Mouse (Mus musculus) limb, embryonic 11.5 days (tissue): Measurements from ENCODE around the gene Gucy2c. TPM values are rescaled to one million over a fixed set of nuclear protein-coding genes. Genes with fewer than 3 reads are reported as not detected.

ENCODE experiments used
- ATAC-seq: fragments of 200-750 bp; cut with Nextera tagmentation; 2 replicates; pipeline ENCODE4 v1.8.0; 2017; ENCODE audit warnings: low read depth; ENCODE audit not compliant: insufficient number of reproducible peaks, low FRiP score, low TSS enrichment
- DNase-seq: peaks from one replicate; pipeline ENCODE4 v3.0.0-alpha.2; 2015; ENCODE audit warnings: low spot score
- H3K27ac ChIP-seq: fragments of 300-500 bp; sonication (generic); replicated peaks from 2 replicates; pipeline ENCODE4 v1.5.1; 2014; ENCODE audit warnings: low read depth, mild to moderate bottlenecking, low read length
- H3K27me3 ChIP-seq: fragments of 300-500 bp; sonication (generic); 2 replicates; pipeline ENCODE4 v1.6.1; 2014; ENCODE audit warnings: mild to moderate bottlenecking, low read length, mixed read lengths; ENCODE audit not compliant: control insufficient read depth, insufficient read depth
- H3K36me3 ChIP-seq: fragments of 300-500 bp; sonication (generic); 2 replicates; pipeline ENCODE4 v1.6.1; 2014; ENCODE audit warnings: mild to moderate bottlenecking, low read length, moderate library complexity, mixed read lengths; ENCODE audit not compliant: control insufficient read depth, insufficient read depth
- H3K4me1 ChIP-seq: fragments of 300-500 bp; sonication (generic); 2 replicates; pipeline ENCODE4 v1.6.1; 2014; ENCODE audit warnings: low read length, mixed read lengths; ENCODE audit not compliant: control insufficient read depth, insufficient read depth
- H3K4me2 ChIP-seq: fragments of 300-500 bp; sonication (generic); 2 replicates; pipeline ENCODE4 v1.6.1; 2014; ENCODE audit warnings: low read depth, mild to moderate bottlenecking, moderate library complexity; ENCODE audit not compliant: severe bottlenecking
- H3K4me3 ChIP-seq: fragments of 300-500 bp; sonication (generic); 2 replicates; pipeline ENCODE4 v1.5.1; 2014; ENCODE audit warnings: low read depth, low read length
- H3K9ac ChIP-seq: fragments of 300-500 bp; sonication (generic); 2 replicates; pipeline ENCODE4 v1.6.1; 2014; ENCODE audit warnings: mild to moderate bottlenecking, low read length
- H3K9me3 ChIP-seq: fragments of 300-500 bp; sonication (generic); 2 replicates; pipeline ENCODE4 v1.6.1; 2016; ENCODE audit warnings: low read length; ENCODE audit not compliant: control insufficient read depth
- WGBS: fragments of 180-500 bp; shearing (Covaris S2); extraction: QIAGEN DNeasy Blood & Tissue Kit; methylation state at CpG from one replicate; pipeline ENCODE4 v1.1.7; 2014; 5-methylcytosine and 5-hydroxymethylcytosine counted together
- polyA plus RNA-seq: library from polyadenylated mRNA; unstranded; fragments of >200 nt; fragmentation: Nextera tagmentation; extraction: Ambion mirVana; gene quantifications from 2 replicates; pipeline ENCODE4 v1.2.1, GENCODE M21; 2014

Gucy2c gene
- polyA plus RNA-seq, 1 experiment from 2014 or later = 0.35 TPM

GRCm38 (mm10) chr6:136710408-136710807 is 71.2 kb downstream of the Gucy2c start:
- 89% methylated on average over 5 of the region's 5 CpGs for WGBS
- ATAC-seq (no peak), DNase-seq (no peak)
- Histone ChIP-seq H3K4me2 (no peak overlapping the region), H3K27me3 (no peaks in the 10 kb centered on the region), H3K27ac (no peak overlapping the region), H3K9ac (no peak overlapping the region), H3K9me3 (no peaks in the 10 kb centered on the region), H3K4me1 (no peaks in the 10 kb centered on the region), H3K36me3 (no peaks in the 10 kb centered on the region), H3K4me3 (no peak overlapping the region)

- no peak overlapping the region for H3K4me2 ChIP-seq
- ATAC-seq (no peak), DNase-seq (no peak)
- no peak overlapping the region for H3K4me3 ChIP-seq
- H3K4me1 ChIP-seq = no peaks in the 10 kb centered on the region
- H3K36me3 ChIP-seq = no peaks in the 10 kb centered on the region
- WGBS = 92% methylated on average over 6 of the region's 6 CpGs
- H3K9ac ChIP-seq = no peak overlapping the region
- no peaks in the 10 kb centered on the region for H3K9me3 ChIP-seq
- no peak overlapping the region for H3K27ac ChIP-seq
- H3K27me3 ChIP-seq = no peaks in the 10 kb centered on the region
Measured at GRCm38 (mm10) chr6:136708597-136708996, 73.0 kb downstream of the Gucy2c start.

GRCm38 (mm10) chr6:136701878-136702277 is 79.7 kb downstream of the Gucy2c start:
- ATAC-seq (peak; percentile 40; the same call in 1 of the 2 replicates), DNase-seq (no peak)
- Histone ChIP-seq H3K4me2 (no peak overlapping the region), H3K9me3 (no peaks in the 10 kb centered on the region), H3K27ac (no peak overlapping the region), H3K4me1 (no peaks in the 10 kb centered on the region), H3K27me3 (no peaks in the 10 kb centered on the region), H3K36me3 (no peaks in the 10 kb centered on the region), H3K9ac (no peak overlapping the region), H3K4me3 (no peak overlapping the region)
- 88% methylated on average over 3 of the region's 3 CpGs for WGBS

DNA sequence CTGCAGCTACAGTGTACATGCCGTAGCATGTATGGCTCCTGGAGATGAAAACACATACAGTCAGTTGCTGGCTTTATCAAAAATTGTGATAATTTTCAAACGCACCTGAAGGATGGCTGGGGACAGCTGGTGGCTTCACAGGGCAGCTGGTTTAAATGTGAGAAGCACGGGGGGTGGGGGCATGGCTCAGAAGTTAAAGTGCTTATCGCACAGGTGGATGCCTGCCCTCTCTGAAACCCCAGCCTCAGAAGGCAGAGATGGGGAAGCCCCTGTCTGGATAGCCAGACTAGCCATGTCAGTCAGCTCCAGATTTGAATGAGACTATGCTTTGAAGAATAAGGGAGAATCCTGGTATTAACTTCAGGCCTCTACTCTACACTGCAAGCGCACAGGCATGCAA is 80.4 kb downstream of the Gucy2c start:
- no peak overlapping the region for H3K4me2 ChIP-seq
- DNase-seq = no peak
- H3K36me3 ChIP-seq = no peaks in the 10 kb centered on the region
- WGBS = 88% methylated on average over 5 of the region's 5 CpGs
- no peak for ATAC-seq
- H3K4me3 ChIP-seq = no peak overlapping the region
- H3K27ac ChIP-seq = no peak overlapping the region
- H3K27me3 ChIP-seq = no peaks in the 10 kb centered on the region
- no peaks in the 10 kb centered on the region for H3K4me1 ChIP-seq
- H3K9me3 ChIP-seq = no peaks in the 10 kb centered on the region
- H3K9ac ChIP-seq = no peak overlapping the region

GRCm38 (mm10) chr6:136691314-136691713 is 90.3 kb downstream of the Gucy2c start:
- Histone ChIP-seq H3K4me2 (no peak overlapping the region), H3K27ac (no peak overlapping the region), H3K4me3 (no peak overlapping the region), H3K36me3 (no peaks in the 10 kb centered on the region), H3K9me3 (peaks cover 3% of the 10 kb centered on the region; the same call in 1 of the 2 replicates), H3K4me1 (no peaks in the 10 kb centered on the region), H3K9ac (no peak overlapping the region), H3K27me3 (no peaks in the 10 kb centered on the region)
- ATAC-seq (no peak), DNase-seq (no peak)
- WGBS = 92% methylated on average over 6 of the region's 6 CpGs

DNA sequence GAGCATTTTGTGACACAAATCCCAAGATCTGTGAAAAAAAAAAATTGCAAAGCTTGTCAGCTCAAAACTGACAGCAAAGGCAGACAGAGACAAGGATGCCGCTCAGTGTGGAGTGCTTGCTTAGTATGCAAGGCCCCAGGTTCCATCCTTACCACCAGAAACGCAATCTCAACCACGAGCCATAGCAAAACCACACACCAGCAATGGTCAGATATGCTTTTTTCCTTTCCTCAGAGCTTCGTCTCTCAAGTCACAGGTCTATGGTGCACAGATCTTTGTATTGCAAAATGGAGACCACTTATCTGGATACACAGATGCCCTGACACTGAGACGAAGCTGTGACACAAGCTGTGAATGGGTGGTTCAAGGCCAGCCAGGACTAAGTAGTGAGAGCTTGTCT is 91.0 kb downstream of the Gucy2c start:
- ATAC-seq = no peak
- Histone ChIP-seq H3K27me3 (no peaks in the 10 kb centered on the region), H3K36me3 (no peaks in the 10 kb centered on the region), H3K27ac (no peak overlapping the region), H3K9me3 (peaks cover 3% of the 10 kb centered on the region; the same call in 1 of the 2 replicates), H3K4me2 (no peak overlapping the region), H3K9ac (no peak overlapping the region), H3K4me1 (no peaks in the 10 kb centered on the region), H3K4me3 (no peak overlapping the region)
- DNase-seq = no peak
- 91% methylated on average over 5 of the region's 5 CpGs for WGBS

DNA sequence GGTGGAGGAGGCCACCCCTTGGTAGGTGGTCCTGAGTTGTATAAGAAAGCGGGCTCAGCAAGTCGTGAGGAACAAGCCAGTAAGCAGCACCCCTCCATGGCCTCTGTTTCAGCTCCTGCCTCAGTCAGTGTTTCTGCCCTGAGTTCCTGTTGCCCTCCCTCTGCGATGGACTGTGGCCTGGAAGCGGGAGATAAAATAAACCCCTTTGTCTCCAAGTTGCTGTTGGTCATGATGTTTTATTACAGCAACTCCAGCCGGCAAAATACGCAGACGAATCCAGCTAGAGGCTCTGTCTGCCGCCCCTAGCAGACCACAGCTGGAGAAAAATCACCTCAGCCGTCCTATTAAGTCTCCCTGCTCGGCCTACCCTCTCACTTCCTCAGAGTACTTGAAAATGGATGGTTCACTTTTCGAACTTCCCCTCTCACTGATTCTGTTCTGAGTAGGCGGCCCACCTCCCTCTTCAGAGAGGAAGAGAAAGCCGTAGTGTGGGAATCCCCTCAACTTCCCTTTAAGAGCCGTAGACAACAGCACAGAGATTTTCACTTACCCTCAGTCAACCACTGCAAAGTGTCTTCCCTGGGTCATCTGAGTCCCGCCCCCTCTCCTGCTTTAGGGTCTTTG is 91.7 kb downstream of the Gucy2c start:
- Histone ChIP-seq H3K4me1 (no peaks in the 10 kb centered on the region), H3K9me3 (peaks cover 3% of the 10 kb centered on the region; the same call in 1 of the 2 replicates), H3K27me3 (no peaks in the 10 kb centered on the region), H3K36me3 (no peaks in the 10 kb centered on the region), H3K4me2 (no peak overlapping the region), H3K4me3 (no peak overlapping the region), H3K9ac (no peak overlapping the region), H3K27ac (no peak overlapping the region; the same call in 1 of the 2 replicates)
- DNase-seq = no peak
- ATAC-seq = no peak
- WGBS = 61% methylated on average over 15 of the region's 15 CpGs

- ATAC-seq (no peak), DNase-seq (no peak)
- H3K9me3 ChIP-seq = no peaks in the 10 kb centered on the region
- H3K27ac ChIP-seq = no peak overlapping the region
- H3K36me3 ChIP-seq = no peaks in the 10 kb centered on the region
- H3K27me3 ChIP-seq = no peaks in the 10 kb centered on the region
- no peak overlapping the region for H3K4me2 ChIP-seq
- H3K9ac ChIP-seq = no peak overlapping the region
- 69% methylated on average over 5 of the region's 5 CpGs for WGBS
- no peaks in the 10 kb centered on the region for H3K4me1 ChIP-seq
- H3K4me3 ChIP-seq = no peak overlapping the region
Measured at GRCm38 (mm10) chr6:136685433-136685832, 96.1 kb downstream of the Gucy2c start.
